Mouse (Mus musculus): Measurements from ENCODE around the gene Eml6.

DNA sequence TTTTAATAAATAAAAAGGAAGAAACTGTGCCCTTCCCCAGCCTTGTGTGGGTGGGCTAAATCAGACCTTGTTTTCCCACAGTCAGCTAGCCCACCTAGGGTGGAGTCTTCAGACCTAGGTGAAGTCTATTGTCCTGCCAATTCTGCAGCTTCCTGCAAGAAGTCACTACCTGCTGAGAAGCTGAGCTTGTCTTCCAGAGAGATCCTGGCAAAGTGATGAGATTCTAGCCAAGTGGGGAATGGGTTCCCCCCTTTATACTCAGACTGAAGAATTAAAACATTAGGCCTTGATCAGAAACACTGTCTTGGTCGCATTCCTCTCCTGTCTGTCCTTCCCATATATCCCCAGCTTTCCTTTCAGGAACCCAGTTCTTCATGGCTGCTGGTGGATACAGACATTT, 147.9 kb downstream of the Eml6 start:
- no peak for TF ChIP-seq CTCF (IDR thresholded peaks at IDR 0.05; ENCODE audit: control insufficient read depth, insufficient read depth, insufficient replicate concordance, low read depth, low read length)
- TF ChIP-seq POLR2A (IDR thresholded peaks at IDR 0.05; ENCODE audit: control insufficient read depth, low read depth, low read length) = no peak
